Mouse (Mus musculus): ENCODE data around the gene Mei1. TPM values are rescaled to one million over a fixed set of nuclear protein-coding genes. Genes with fewer than 3 reads are reported as not detected.

The Mei1 gene
- total RNA-seq, 1 experiment from 2014 or later = 2.1 TPM

GRCm38 (mm10) chr15:82175091-82175490, 105.3 kb downstream of the Mei1 start:
- peak; percentile 36 for DNase-seq

Other genes with a start within 250 kb of the Mei1 start
- 124 and 147 TPM in 2 replicates for gene Tob2, start 211.2 kb upstream of the Mei1 start, total RNA-seq (2021)
- 63.4 and 65.5 TPM in 2 replicates for gene Phf5a, start 198.1 kb upstream of the Mei1 start, total RNA-seq (2021)
- 2,377 and 2,604 TPM in 2 replicates for gene Aco2, start 197.7 kb upstream of the Mei1 start, total RNA-seq (2021)
- gene Polr3h, start 143.8 kb upstream of the Mei1 start, total RNA-seq (2021) = 18.7 and 23.0 TPM in 2 replicates
- gene Csdc2, start 133.2 kb upstream of the Mei1 start, total RNA-seq (2021) = 15.7 and 17.3 TPM in 2 replicates
- 78.7 and 99.0 TPM in 2 replicates for gene Pmm1, start 109.1 kb upstream of the Mei1 start, total RNA-seq (2021)
- gene 1700029P11Rik, start 89.5 kb upstream of the Mei1 start, total RNA-seq (2021) = not detected in 2 replicates
- 120 and 140 TPM in 2 replicates for gene Xrcc6, start 82.2 kb upstream of the Mei1 start, total RNA-seq (2021)
- 68.4 and 74.8 TPM in 2 replicates for gene Desi1, start 36.1 kb upstream of the Mei1 start, total RNA-seq (2021)
- gene Snu13, start 22.4 kb upstream of the Mei1 start, total RNA-seq (2021) = 79.0 and 82.3 TPM in 2 replicates
- gene 4930407I10Rik, start 10.8 kb upstream of the Mei1 start, total RNA-seq (2021) = not detected in 2 replicates
- gene Ccdc134, start 57.9 kb downstream of the Mei1 start, total RNA-seq (2021) = 6.6 and 12.1 TPM in 2 replicates
- 46.9 and 49.2 TPM in 2 replicates for gene Srebf2, start 77.2 kb downstream of the Mei1 start, total RNA-seq (2021)
- 0.44 and 1.1 TPM in 2 replicates for gene Shisa8, start 142.8 kb downstream of the Mei1 start, total RNA-seq (2021)
- gene Tnfrsf13c, start 154.4 kb downstream of the Mei1 start, total RNA-seq (2021) = 1.0 and 6.8 TPM in 2 replicates
- 10.9 and 12.2 TPM in 2 replicates for gene Cenpm, start 174.8 kb downstream of the Mei1 start, total RNA-seq (2021)
- gene 1500009C09Rik, start 182.4 kb downstream of the Mei1 start, total RNA-seq (2021) = 0.49 and 0.74 TPM in 2 replicates
- gene Sept3, start 204.9 kb downstream of the Mei1 start, total RNA-seq (2021) = 6.0 and 6.1 TPM in 2 replicates
- not detected in 2 replicates for gene Wbp2nl, start 229.0 kb downstream of the Mei1 start, total RNA-seq (2021)